Comparison of ENCODE assay signal across 26 mouse cellular contexts in genomic region chr13:81110479-81110878, GRCm38 (mm10).
DNase-seq lines count a peak whose midpoint lies in the region; ATAC-seq lines count a peak whose summit lies in the region.
"Had no signal": no experiment of that assay in that cellular context is flagged by ENCODE, and none has a peak within 500 bp of the region (broad histone marks: within the 10 kb centered on the region; RNA-seq: fewer than 3 reads in every experiment).

No protein-coding gene starts in this region.

- H3K27me3 ChIP-seq in heart, embryonic 11.5 days (ENCODE audit: control insufficient read depth, insufficient read depth, low read length), result no peaks in the 10 kb centered on the region
- no peaks in the 10 kb centered on the region for H3K27me3 ChIP-seq in midbrain, embryonic 11.5 days (ENCODE audit: control insufficient read depth, insufficient read depth, low read length)
- no peaks in the 10 kb centered on the region for H3K27me3 ChIP-seq in midbrain, embryonic 16.5 days (ENCODE audit: control insufficient read depth, insufficient read depth, low read depth, low read length)
- H3K27me3 ChIP-seq in stomach, embryonic 16.5 days (ENCODE audit: control insufficient read depth, insufficient read depth, low read length), result no peaks in the 10 kb centered on the region
- H3K27me3 ChIP-seq: embryonic facial prominence, embryonic 13.5 days; forebrain, embryonic 12.5 days; forebrain, embryonic 15.5 days; heart, embryonic 12.5 days; heart, embryonic 15.5 days; hindbrain, embryonic 13.5 days had no signal

- no peak overlapping the region for H3K4me2 ChIP-seq in heart, embryonic 11.5 days
- no peak overlapping the region for H3K4me2 ChIP-seq in midbrain, embryonic 11.5 days
- H3K4me2 ChIP-seq in midbrain, embryonic 16.5 days (ENCODE audit: low read length), result no peak overlapping the region
- no peak overlapping the region for H3K4me2 ChIP-seq in stomach, embryonic 16.5 days (ENCODE audit: low read depth, low read length)
- H3K4me2 ChIP-seq: embryonic facial prominence, embryonic 13.5 days; forebrain, embryonic 12.5 days; forebrain, embryonic 15.5 days; heart, embryonic 12.5 days; heart, embryonic 15.5 days; hindbrain, embryonic 13.5 days had no signal

- DNase-seq in heart, adult 11 months, result peak; percentile 92
- peak; percentile 56 for DNase-seq in midbrain, embryonic 11.5 days (ENCODE audit: low spot score, missing footprints)
- DNase-seq in kidney, postnatal 4 days, result no peak
- DNase-seq: adrenal gland, adult 2 months; adrenal gland, postnatal 14 days; cerebellum, adult 11-12 months; cerebellum, adult 8-10 months; cerebellum, postnatal 10 days; cerebellum, postnatal 36 days; embryo, embryonic 11 days; gastrocnemius, postnatal 14 days; heart, postnatal 10 days; heart, postnatal 36 days had no signal

- no peak overlapping the region for H3K4me3 ChIP-seq in heart, embryonic 11.5 days (ENCODE audit: low read depth, low read length)
- H3K4me3 ChIP-seq in midbrain, embryonic 11.5 days (ENCODE audit: low read depth, low read length), result no peak overlapping the region
- no peak overlapping the region for H3K4me3 ChIP-seq in midbrain, embryonic 16.5 days (ENCODE audit: low read depth, low read length)
- no peak overlapping the region for H3K4me3 ChIP-seq in stomach, embryonic 16.5 days (replicated peaks; ENCODE audit: low read length)
- H3K4me3 ChIP-seq: embryonic facial prominence, embryonic 10.5 days; embryonic facial prominence, embryonic 13.5 days; erythroblast, embryonic 14.5 days; forebrain, embryonic 12.5 days; forebrain, embryonic 15.5 days; heart, embryonic 12.5 days; heart, embryonic 15.5 days; hindbrain, embryonic 10.5 days; hindbrain, embryonic 13.5 days had no signal

- no peak for ATAC-seq in heart, embryonic 11.5 days (replicated peaks; ENCODE audit: insufficient number of reproducible peaks, low FRiP score, low TSS enrichment)
- no peak for ATAC-seq in midbrain, embryonic 11.5 days (ENCODE audit: low FRiP score)
- ATAC-seq in midbrain, embryonic 16.5 days, result no peak
- ATAC-seq in stomach, embryonic 16.5 days (ENCODE audit: insufficient read depth, low FRiP score), result peak; percentile 58; the same call in 1 of the 2 replicates
- ATAC-seq: CD4-positive, CD25-positive, alpha-beta regulatory T cell, adult 4 months; forebrain, embryonic 15.5 days had no signal

- no peaks in the 10 kb centered on the region for H3K36me3 ChIP-seq in heart, embryonic 11.5 days (ENCODE audit: control insufficient read depth, insufficient read depth, low read length)
- no peaks in the 10 kb centered on the region for H3K36me3 ChIP-seq in midbrain, embryonic 11.5 days (ENCODE audit: control insufficient read depth, insufficient read depth, low read length)
- H3K36me3 ChIP-seq in midbrain, embryonic 16.5 days (ENCODE audit: control insufficient read depth, insufficient read depth, low read length), result no peaks in the 10 kb centered on the region
- no peaks in the 10 kb centered on the region for H3K36me3 ChIP-seq in stomach, embryonic 16.5 days (ENCODE audit: control insufficient read depth, insufficient read depth, low read length)
- H3K36me3 ChIP-seq: embryonic facial prominence, embryonic 10.5 days; embryonic facial prominence, embryonic 13.5 days; forebrain, embryonic 12.5 days; forebrain, embryonic 15.5 days; heart, embryonic 12.5 days; heart, embryonic 15.5 days; hindbrain, embryonic 13.5 days had no signal

- WGBS in heart, embryonic 11.5 days (ENCODE audit: insufficient replicate concordance), result 74% methylated on average over 4 of the region's 4 CpGs
- WGBS in midbrain, embryonic 11.5 days, result 89% methylated on average over 4 of the region's 4 CpGs
- 93% methylated on average over 4 of the region's 4 CpGs for WGBS in midbrain, embryonic 16.5 days
- 62% methylated on average over 4 of the region's 4 CpGs for WGBS in stomach, embryonic 16.5 days

- H3K4me1 ChIP-seq in heart, embryonic 11.5 days (ENCODE audit: control insufficient read depth, insufficient read depth, low read length), result peaks cover 12% of the 10 kb centered on the region
- H3K4me1 ChIP-seq in midbrain, embryonic 11.5 days (ENCODE audit: control insufficient read depth, insufficient read depth, low read length), result no peaks in the 10 kb centered on the region
- H3K4me1 ChIP-seq in midbrain, embryonic 16.5 days (ENCODE audit: control insufficient read depth, insufficient read depth, low read length), result no peaks in the 10 kb centered on the region
- H3K4me1 ChIP-seq in stomach, embryonic 16.5 days (ENCODE audit: control insufficient read depth, insufficient read depth, low read length), result peaks cover 19% of the 10 kb centered on the region
- H3K4me1 ChIP-seq: embryonic facial prominence, embryonic 10.5 days; forebrain, embryonic 12.5 days; forebrain, embryonic 15.5 days; hindbrain, embryonic 10.5 days; hindbrain, embryonic 13.5 days had no signal

- H3K9me3 ChIP-seq in heart, embryonic 11.5 days (replicated peaks; ENCODE audit: control insufficient read depth, low read length), result no peaks in the 10 kb centered on the region
- no peaks in the 10 kb centered on the region for H3K9me3 ChIP-seq in midbrain, embryonic 11.5 days (ENCODE audit: control insufficient read depth, low read length)
- no peaks in the 10 kb centered on the region for H3K9me3 ChIP-seq in midbrain, embryonic 16.5 days (replicated peaks; ENCODE audit: control insufficient read depth, low read length, poor library complexity, severe bottlenecking)
- H3K9me3 ChIP-seq in stomach, embryonic 16.5 days (replicated peaks; ENCODE audit: control insufficient read depth, low read length), result no peaks in the 10 kb centered on the region
- H3K9me3 ChIP-seq: embryonic facial prominence, embryonic 10.5 days; embryonic facial prominence, embryonic 13.5 days; forebrain, embryonic 12.5 days; forebrain, embryonic 15.5 days; heart, embryonic 12.5 days; heart, embryonic 15.5 days; hindbrain, embryonic 10.5 days; hindbrain, embryonic 13.5 days had no signal

- H3K27ac ChIP-seq in heart, embryonic 11.5 days (ENCODE audit: low read depth, low read length), result no peak overlapping the region
- H3K27ac ChIP-seq in midbrain, embryonic 11.5 days (ENCODE audit: low read depth, low read length), result no peak overlapping the region
- H3K27ac ChIP-seq in midbrain, embryonic 16.5 days (ENCODE audit: low read length), result no peak overlapping the region
- H3K27ac ChIP-seq in stomach, embryonic 16.5 days (ENCODE audit: low read length), result peak overlapping the region; percentile 43; the same call in 1 of the 2 replicates
- H3K27ac ChIP-seq: embryonic facial prominence, embryonic 10.5 days; embryonic facial prominence, embryonic 13.5 days; forebrain, embryonic 12.5 days; forebrain, embryonic 15.5 days; heart, embryonic 15.5 days; hindbrain, embryonic 10.5 days; hindbrain, embryonic 13.5 days had no signal

- no peak overlapping the region for H3K9ac ChIP-seq in heart, embryonic 11.5 days (ENCODE audit: low read depth, low read length)
- no peak overlapping the region for H3K9ac ChIP-seq in midbrain, embryonic 11.5 days (ENCODE audit: low read length)
- no peak overlapping the region for H3K9ac ChIP-seq in midbrain, embryonic 16.5 days (ENCODE audit: low read depth, low read length)
- H3K9ac ChIP-seq in stomach, embryonic 16.5 days (ENCODE audit: low read length), result no peak overlapping the region
- H3K9ac ChIP-seq: embryonic facial prominence, embryonic 13.5 days; forebrain, embryonic 12.5 days; forebrain, embryonic 15.5 days; heart, embryonic 12.5 days; heart, embryonic 15.5 days; hindbrain, embryonic 13.5 days had no signal

Comparison
In these comparisons a context has a peak if more than half of its experiments do, and no peak if none do; other contexts are left out.
1. DNase-seq: peak in heart, adult 11 months (single experiment) and midbrain, embryonic 11.5 days (single experiment); none in kidney, postnatal 4 days (0 of 2).